Mouse (Mus musculus): ENCODE data around the gene Ak5. TPM values are rescaled to one million over a fixed set of nuclear protein-coding genes. Genes with fewer than 3 reads are reported as not detected.
"Not testable (repeated sequence)": the region's sequence is repeated elsewhere in the genome, so short reads cannot be mapped to it uniquely, and the experiment has no call there.

The Ak5 gene
- polyA plus RNA-seq, 1 experiment from 2014 or later: 1.9 TPM

DNA sequence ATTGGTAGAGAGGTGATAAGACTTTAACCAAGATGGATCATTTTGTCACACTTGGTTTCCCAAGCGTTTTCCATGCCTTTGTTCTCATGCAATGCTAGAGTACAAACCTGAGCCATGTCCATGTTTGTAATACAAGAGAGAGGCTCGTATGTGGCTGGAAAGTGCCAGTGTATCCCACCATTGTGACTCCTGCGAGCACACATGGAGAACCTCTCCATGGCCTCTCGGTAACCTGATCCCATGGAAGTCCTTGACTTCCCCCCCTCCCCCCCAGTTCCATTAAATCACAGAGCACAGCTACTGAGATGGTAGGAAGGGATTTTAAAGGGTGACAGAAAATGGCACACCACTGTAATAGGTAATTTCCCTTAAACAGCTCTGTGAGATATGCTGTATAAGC lies 207.4 kb downstream of the Ak5 start:
- TF ChIP-seq CTCF (IDR thresholded peaks at IDR 0.05; ENCODE audit: low read depth) (no peak), EP300 (optimal IDR thresholded peaks at IDR 0.05) (no peak)
- DNase-seq (ENCODE audit: low spot score) (no peak), ATAC-seq (ENCODE audit: low FRiP score, low TSS enrichment) (no peak)
- Histone ChIP-seq H3K4me3 (ENCODE audit: low read depth, low read length) (no peak overlapping the region), H3K27me3 (ENCODE audit: control insufficient read depth, insufficient read depth, low read length) (no peaks in the 10 kb centered on the region), H3K9me3 (ENCODE audit: control insufficient read depth, low read length) (no peaks in the 10 kb centered on the region), H3K9ac (ENCODE audit: low read length) (no peak overlapping the region), H3K27ac (replicated peaks) (no peak overlapping the region), H3K36me3 (ENCODE audit: control insufficient read depth, insufficient read depth, low read length) (0 out of 2 replicates have a peak, but pooled peaks cover 2% of the 10 kb centered on the region), H3K4me2 (replicated peaks; ENCODE audit: low read depth) (no peak overlapping the region), H3K4me1 (replicated peaks; ENCODE audit: control insufficient read depth, insufficient read depth) (no peaks in the 10 kb centered on the region)
- WGBS: 47% methylated on average over 4 of the region's 4 CpGs

DNA sequence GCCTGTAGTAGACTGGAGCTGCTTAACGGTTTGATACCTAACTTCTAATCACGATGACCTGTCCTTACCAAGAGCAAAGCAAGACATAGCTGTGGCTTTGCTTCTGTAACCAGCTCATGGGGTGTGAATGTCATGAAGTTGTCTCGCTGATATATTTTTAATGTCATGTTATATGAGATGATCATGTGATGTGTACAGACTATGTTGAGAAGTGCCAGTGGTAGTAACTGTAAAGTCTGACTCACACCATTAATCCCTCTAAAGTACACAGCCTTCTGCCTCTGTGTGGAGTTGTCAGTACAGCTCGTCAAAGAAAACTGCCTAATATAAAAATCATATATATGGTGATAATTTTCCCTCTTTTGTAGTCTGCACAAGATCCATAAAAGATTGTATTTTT lies 209.3 kb downstream of the Ak5 start:
- 69% methylated on average over 4 of the region's 4 CpGs for WGBS
- not testable (repeated sequence) for DNase-seq (ENCODE audit: low spot score); H3K4me2 ChIP-seq (replicated peaks; ENCODE audit: low read depth); ATAC-seq (ENCODE audit: low FRiP score, low TSS enrichment); H3K27me3 ChIP-seq (ENCODE audit: control insufficient read depth, insufficient read depth, low read length); H3K9me3 ChIP-seq (ENCODE audit: control insufficient read depth, low read length); H3K27ac ChIP-seq (replicated peaks); H3K4me1 ChIP-seq (replicated peaks; ENCODE audit: control insufficient read depth, insufficient read depth); H3K9ac ChIP-seq (ENCODE audit: low read length); H3K36me3 ChIP-seq (ENCODE audit: control insufficient read depth, insufficient read depth, low read length); H3K4me3 ChIP-seq (ENCODE audit: low read depth, low read length)

DNA sequence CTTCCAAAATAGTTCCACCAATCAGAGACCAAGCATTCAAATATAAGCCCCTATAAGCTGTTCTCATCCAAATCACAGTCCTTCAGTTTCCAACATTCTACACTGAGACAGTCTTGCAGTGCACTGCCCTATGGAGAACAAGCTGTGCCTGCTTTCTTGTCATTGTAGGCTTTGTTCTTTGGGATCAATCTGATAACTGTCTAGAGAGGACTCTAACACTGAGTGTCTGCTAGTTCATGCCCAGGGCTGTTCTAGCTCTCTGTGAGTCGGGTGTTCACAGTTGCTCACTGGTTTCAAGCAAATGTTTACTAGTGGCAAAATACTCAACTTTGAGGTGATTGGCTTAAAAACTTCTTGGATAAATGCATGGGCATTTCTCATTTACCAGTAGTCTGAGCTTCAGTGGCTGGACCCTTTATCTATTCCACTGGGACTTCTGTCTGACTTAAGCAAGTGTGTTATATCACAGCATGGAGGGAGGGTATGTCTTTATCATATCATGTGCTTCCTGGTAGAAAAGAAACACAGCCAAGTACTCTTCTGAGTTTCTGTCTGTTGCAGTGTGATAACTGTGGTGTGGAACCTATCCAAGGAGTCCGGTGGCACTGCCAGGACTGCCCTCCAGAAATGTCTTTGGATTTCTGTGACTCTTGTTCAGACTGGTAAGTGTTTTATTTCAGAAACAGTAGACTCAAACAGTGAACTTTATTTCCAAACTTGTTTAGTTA lies 210.7 kb downstream of the Ak5 start:
- H3K9me3 ChIP-seq (ENCODE audit: control insufficient read depth, low read length): no peaks in the 10 kb centered on the region
- no peak overlapping the region for H3K4me3 ChIP-seq (ENCODE audit: low read depth, low read length)
- H3K4me1 ChIP-seq (replicated peaks; ENCODE audit: control insufficient read depth, insufficient read depth): no peaks in the 10 kb centered on the region
- no peak for DNase-seq (ENCODE audit: low spot score)
- TF ChIP-seq EP300 (optimal IDR thresholded peaks at IDR 0.05) (no peak), CTCF (IDR thresholded peaks at IDR 0.05; ENCODE audit: low read depth) (no peak)
- no peaks in the 10 kb centered on the region for H3K27me3 ChIP-seq (ENCODE audit: control insufficient read depth, insufficient read depth, low read length)
- ATAC-seq (ENCODE audit: low FRiP score, low TSS enrichment): no peak
- H3K4me2 ChIP-seq (replicated peaks; ENCODE audit: low read depth): no peak overlapping the region
- H3K27ac ChIP-seq (replicated peaks): no peak overlapping the region
- WGBS: 88% methylated on average over 2 of the region's 2 CpGs
- H3K36me3 ChIP-seq (ENCODE audit: control insufficient read depth, insufficient read depth, low read length): peaks cover 9% of the 10 kb centered on the region; the same call in 1 of the 2 replicates
- H3K9ac ChIP-seq (ENCODE audit: low read length): no peak overlapping the region

- no peak for DNase-seq (ENCODE audit: low spot score)
- no peak overlapping the region for H3K9ac ChIP-seq (ENCODE audit: low read length)
- TF ChIP-seq EP300 (optimal IDR thresholded peaks at IDR 0.05) (no peak), CTCF (IDR thresholded peaks at IDR 0.05; ENCODE audit: low read depth) (no peak)
- no peak for ATAC-seq (ENCODE audit: low FRiP score, low TSS enrichment)
- no peaks in the 10 kb centered on the region for H3K4me1 ChIP-seq (replicated peaks; ENCODE audit: control insufficient read depth, insufficient read depth)
- no peak overlapping the region for H3K4me3 ChIP-seq (ENCODE audit: low read depth, low read length)
- no peak overlapping the region for H3K27ac ChIP-seq (replicated peaks)
- H3K27me3 ChIP-seq (ENCODE audit: control insufficient read depth, insufficient read depth, low read length): no peaks in the 10 kb centered on the region
- H3K4me2 ChIP-seq (replicated peaks; ENCODE audit: low read depth): no peak overlapping the region
- peaks cover 10% of the 10 kb centered on the region for H3K36me3 ChIP-seq (ENCODE audit: control insufficient read depth, insufficient read depth, low read length)
- H3K9me3 ChIP-seq (ENCODE audit: control insufficient read depth, low read length): no peaks in the 10 kb centered on the region
- WGBS: 85% methylated on average over 3 of the region's 4 CpGs
Observed at GRCm38 (mm10) chr3:152453163-152453562, 215.0 kb downstream of the Ak5 start.

- ATAC-seq (ENCODE audit: low FRiP score, low TSS enrichment) (no peak), DNase-seq (ENCODE audit: low spot score) (no peak)
- Histone ChIP-seq H3K27ac (replicated peaks) (no peak overlapping the region), H3K9ac (ENCODE audit: low read length) (no peak overlapping the region), H3K4me1 (replicated peaks; ENCODE audit: control insufficient read depth, insufficient read depth) (no peaks in the 10 kb centered on the region), H3K36me3 (ENCODE audit: control insufficient read depth, insufficient read depth, low read length) (no peaks in the 10 kb centered on the region; the same call in 1 of the 2 replicates), H3K4me2 (replicated peaks; ENCODE audit: low read depth) (no peak overlapping the region), H3K9me3 (ENCODE audit: control insufficient read depth, low read length) (no peaks in the 10 kb centered on the region), H3K27me3 (ENCODE audit: control insufficient read depth, insufficient read depth, low read length) (no peaks in the 10 kb centered on the region), H3K4me3 (ENCODE audit: low read depth, low read length) (no peak overlapping the region)
- TF ChIP-seq EP300 (optimal IDR thresholded peaks at IDR 0.05): no peak
- 74% methylated on average over 1 of the region's 1 CpGs for WGBS
Observed at GRCm38 (mm10) chr3:152446966-152447365, 221.2 kb downstream of the Ak5 start.

DNA sequence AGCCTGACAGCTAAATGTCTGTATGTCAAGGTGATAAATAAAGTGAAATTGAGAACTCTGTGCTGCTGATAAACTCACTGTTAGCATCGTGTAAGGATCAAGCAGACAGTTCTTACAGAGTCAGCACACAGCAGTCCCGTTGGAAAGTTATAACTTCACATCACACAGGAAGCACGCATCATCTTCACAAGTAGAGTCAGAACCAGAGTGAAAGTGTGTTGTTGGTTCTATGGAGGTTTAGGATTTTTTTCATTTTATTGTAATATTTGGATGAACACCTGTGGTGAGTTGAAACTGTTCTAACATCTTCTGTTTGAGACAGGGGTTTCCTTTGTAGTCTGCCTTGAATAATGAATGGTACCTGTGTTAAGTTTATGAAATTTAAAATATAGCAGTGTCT lies 224.0 kb downstream of the Ak5 start:
- H3K27ac ChIP-seq (replicated peaks): no peak overlapping the region
- no peak overlapping the region for H3K4me3 ChIP-seq (ENCODE audit: low read depth, low read length)
- DNase-seq (ENCODE audit: low spot score) (no peak), ATAC-seq (ENCODE audit: low FRiP score, low TSS enrichment) (no peak)
- no peak overlapping the region for H3K4me2 ChIP-seq (replicated peaks; ENCODE audit: low read depth)
- TF ChIP-seq EP300 (optimal IDR thresholded peaks at IDR 0.05): no peak
- no peak for TF ChIP-seq CTCF (IDR thresholded peaks at IDR 0.05; ENCODE audit: low read depth)
- 77% methylated on average over 3 of the region's 3 CpGs for WGBS
- H3K9me3 ChIP-seq (ENCODE audit: control insufficient read depth, low read length): no peaks in the 10 kb centered on the region
- no peaks in the 10 kb centered on the region for H3K27me3 ChIP-seq (ENCODE audit: control insufficient read depth, insufficient read depth, low read length)
- no peak overlapping the region for H3K9ac ChIP-seq (ENCODE audit: low read length)
- 0 out of 2 replicates have a peak, but pooled peaks cover 2% of the 10 kb centered on the region for H3K36me3 ChIP-seq (ENCODE audit: control insufficient read depth, insufficient read depth, low read length)
- no peaks in the 10 kb centered on the region for H3K4me1 ChIP-seq (replicated peaks; ENCODE audit: control insufficient read depth, insufficient read depth)

Data from stomach, postnatal 0 days (tissue).